Mouse (Mus musculus) forebrain, postnatal 0 days (tissue): ENCODE measurements around the gene Noxred1. TPM values are rescaled to one million over a fixed set of nuclear protein-coding genes. Genes with fewer than 3 reads are reported as not detected.
A peak's percentile ranks its signal among the peaks of the same experiment; 100 is the strongest.

Experiments
- ATAC-seq: fragments of 200-750 bp; cut with Nextera tagmentation; 2 replicates; pipeline ENCODE4 v1.8.0; 2017; ENCODE audit warnings: mild to moderate bottlenecking, moderate library complexity
- DNase-seq: peaks from one replicate; pipeline ENCODE4 v3.0.0-alpha.2; 2015
- H3K27ac ChIP-seq: fragments of 300-500 bp; sonication (generic); 2 replicates; pipeline ENCODE4 v1.5.1; 2014; ENCODE audit warnings: low read depth, mild to moderate bottlenecking, antibody characterized with exemption, low read length, moderate library complexity, mixed read lengths
- H3K27me3 ChIP-seq: fragments of 300-500 bp; sonication (generic); 2 replicates; pipeline ENCODE4 v1.6.1; 2014; ENCODE audit warnings: mild to moderate bottlenecking, low read length, mixed read lengths; ENCODE audit not compliant: insufficient read depth
- H3K36me3 ChIP-seq: fragments of 300-500 bp; sonication (generic); 2 replicates; pipeline ENCODE4 v1.6.1; 2014; ENCODE audit warnings: mild to moderate bottlenecking, moderate library complexity; ENCODE audit not compliant: insufficient read depth
- H3K4me1 ChIP-seq: fragments of 300-500 bp; sonication (generic); 2 replicates; pipeline ENCODE4 v1.6.1; 2014; ENCODE audit warnings: antibody characterized with exemption; ENCODE audit not compliant: insufficient read depth
- H3K4me2 ChIP-seq: fragments of 300-500 bp; sonication (generic); 2 replicates; pipeline ENCODE4 v1.6.1; 2014; ENCODE audit warnings: low read depth, mild to moderate bottlenecking, moderate library complexity
- H3K4me3 ChIP-seq: fragments of 300-500 bp; sonication (generic); 2 replicates; pipeline ENCODE4 v1.5.1; 2014; ENCODE audit warnings: low read depth, low read length, mixed read lengths
- H3K9ac ChIP-seq: fragments of 300-500 bp; sonication (generic); 2 replicates; pipeline ENCODE4 v1.6.1; 2014; ENCODE audit warnings: mild to moderate bottlenecking
- H3K9me3 ChIP-seq: fragments of 300-500 bp; sonication (generic); 2 replicates; pipeline ENCODE4 v1.6.1; 2016; ENCODE audit warnings: low read length
- CTCF ChIP-seq: sonication (generic); IDR thresholded peaks from 2 replicates; pipeline ENCODE4 v1.5.1; 2016; ENCODE audit warnings: antibody characterized with exemption, control low read depth, low read depth
- WGBS: fragments of 180-500 bp; shearing (Covaris S2); extraction: QIAGEN DNeasy Blood & Tissue Kit; methylation state at CpG from one replicate; pipeline ENCODE4 v1.1.7; 2014; 5-methylcytosine and 5-hydroxymethylcytosine counted together
- polyA plus RNA-seq: library from polyadenylated mRNA; unstranded; fragments of >200 nt; fragmentation: Nextera tagmentation; extraction: Ambion mirVana; gene quantifications from 2 replicates; pipeline ENCODE4 v1.2.1, GENCODE M21; 2015
- total RNA-seq: library from RNA; depleted of rRNA; stranded (reverse); fragments of >200 nt; gene quantifications from 2 replicates; pipeline ENCODE4 v1.2.3, GENCODE M21; 2014; rRNA removed

Noxred1 gene
- 0.48 and 0.62 TPM in 2 replicates for total RNA-seq
- 0.21 TPM in 1 of 2 replicates, not detected in the other for polyA plus RNA-seq

DNA sequence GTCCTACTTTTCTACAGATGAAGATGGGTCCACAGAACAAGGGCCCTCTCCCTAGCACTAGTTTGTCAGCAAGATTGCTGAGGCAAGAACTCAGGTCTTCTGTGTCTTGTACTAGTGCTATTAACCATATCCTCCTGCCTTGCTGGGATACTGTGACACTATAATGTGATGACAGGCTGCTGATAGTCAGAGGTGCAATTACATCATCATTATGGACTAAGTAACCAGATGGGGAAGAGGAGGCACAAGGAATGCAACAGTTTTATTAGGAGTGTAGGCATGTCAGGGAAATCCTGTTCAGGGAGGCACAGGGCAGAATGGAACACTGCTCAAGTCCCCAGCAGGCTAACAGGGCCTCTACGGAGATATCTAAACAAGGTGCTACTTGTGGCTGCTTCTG is at the start of gene Noxred1:
Gene Noxred1 (minus strand): TSS at position 101 of the 400 bp plus-strand sequence.
- ATAC-seq = no peak
- no peak for TF ChIP-seq CTCF
- Histone ChIP-seq H3K9ac (no peak within 1 kb of the TSS), H3K4me3 (no peak within 1 kb of the TSS), H3K9me3 (no peaks in the 10 kb centered on the region), H3K36me3 (peaks cover 45% of the 10 kb centered on the region), H3K4me1 (no peaks in the 10 kb centered on the region), H3K27me3 (no peaks in the 10 kb centered on the region), H3K4me2 (no peak within 1 kb of the TSS), H3K27ac (no peak within 1 kb of the TSS)
- DNase-seq = no peak
- 77% methylated on average over 1 of the region's 1 CpGs for WGBS

DNA sequence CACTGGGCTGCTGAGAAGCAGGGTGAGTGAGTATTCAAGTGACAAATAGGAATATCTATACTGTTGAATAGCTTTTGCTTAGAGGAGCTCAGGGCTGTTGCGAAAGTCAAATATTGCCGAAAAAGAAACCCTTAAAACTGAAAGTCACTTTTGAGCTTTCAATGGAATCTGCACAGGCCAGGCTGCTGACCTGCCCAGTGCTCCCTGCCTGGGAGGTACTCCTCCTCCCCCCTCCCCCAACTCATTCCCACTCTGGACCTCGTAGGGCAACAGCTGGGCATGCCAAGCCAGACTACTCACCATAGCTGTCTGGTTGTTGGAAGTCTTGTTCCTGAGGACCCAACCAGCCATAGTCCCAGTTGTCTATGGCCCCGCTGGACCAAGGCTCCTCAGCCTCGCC is 46.2 kb upstream of the Noxred1 start:
- H3K36me3 ChIP-seq = no peaks in the 10 kb centered on the region
- H3K9ac ChIP-seq = no peak overlapping the region
- DNase-seq (no peak), ATAC-seq (no peak)
- 90% methylated on average over 5 of the region's 5 CpGs for WGBS
- no peak overlapping the region for H3K4me3 ChIP-seq
- no peaks in the 10 kb centered on the region for H3K27me3 ChIP-seq
- no peak overlapping the region for H3K4me2 ChIP-seq
- H3K4me1 ChIP-seq = no peaks in the 10 kb centered on the region
- H3K9me3 ChIP-seq = no peaks in the 10 kb centered on the region
- no peak overlapping the region for H3K27ac ChIP-seq
- no peak for TF ChIP-seq CTCF

DNA sequence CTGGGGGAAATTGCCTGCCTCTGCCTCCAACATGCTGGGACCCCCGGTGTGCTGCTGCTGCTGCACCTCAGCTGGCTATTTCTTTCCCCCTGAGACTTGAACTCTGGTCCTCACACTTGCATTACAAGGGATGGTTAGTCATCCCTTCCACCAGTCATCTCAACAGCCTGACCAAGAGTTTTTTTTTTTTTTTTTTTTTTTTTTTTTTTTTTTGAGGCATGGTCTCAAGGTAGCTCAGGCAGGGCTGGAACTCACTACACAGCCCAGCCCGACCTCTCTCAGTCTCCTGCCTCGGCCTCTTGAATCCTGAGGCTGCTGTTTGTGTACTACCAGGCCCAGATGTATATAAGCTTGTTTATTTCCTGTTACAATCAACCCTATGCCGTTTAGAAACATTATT is 45.7 kb upstream of the Noxred1 start:
- Histone ChIP-seq H3K27ac (no peak overlapping the region), H3K4me3 (no peak overlapping the region), H3K4me2 (no peak overlapping the region), H3K9ac (no peak overlapping the region), H3K9me3 (no peaks in the 10 kb centered on the region), H3K4me1 (no peaks in the 10 kb centered on the region), H3K36me3 (no peaks in the 10 kb centered on the region), H3K27me3 (no peaks in the 10 kb centered on the region)
- ATAC-seq (no peak), DNase-seq (no peak)
- TF ChIP-seq CTCF = no peak
- WGBS = 79% methylated on average over 4 of the region's 4 CpGs

DNA sequence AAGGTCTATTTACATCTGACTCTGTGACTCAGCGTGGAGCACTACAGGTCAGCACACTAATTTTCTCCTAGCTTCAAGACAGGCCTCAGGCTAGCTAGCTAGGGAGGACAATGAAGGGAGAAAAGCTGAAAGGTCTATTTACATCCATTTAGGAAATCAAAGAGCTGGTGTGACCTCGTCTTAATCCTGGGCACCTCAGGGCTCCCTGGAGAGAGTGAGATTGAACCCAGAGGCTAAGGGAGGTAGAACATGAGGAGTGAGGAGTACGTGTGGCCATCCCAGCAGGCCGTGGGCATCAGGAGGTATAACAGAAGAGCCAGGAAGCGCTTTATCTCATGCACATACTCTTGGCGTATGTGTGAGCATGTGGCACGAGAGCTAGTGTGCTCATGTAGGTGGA is 45.2 kb upstream of the Noxred1 start:
- WGBS = 59% methylated on average over 7 of the region's 7 CpGs
- Histone ChIP-seq H3K4me3 (no peak overlapping the region), H3K9me3 (no peaks in the 10 kb centered on the region), H3K9ac (no peak overlapping the region), H3K27me3 (no peaks in the 10 kb centered on the region), H3K4me1 (no peaks in the 10 kb centered on the region), H3K27ac (no peak overlapping the region), H3K36me3 (no peaks in the 10 kb centered on the region), H3K4me2 (no peak overlapping the region)
- no peak for DNase-seq
- ATAC-seq = no peak
- no peak for TF ChIP-seq CTCF

DNA sequence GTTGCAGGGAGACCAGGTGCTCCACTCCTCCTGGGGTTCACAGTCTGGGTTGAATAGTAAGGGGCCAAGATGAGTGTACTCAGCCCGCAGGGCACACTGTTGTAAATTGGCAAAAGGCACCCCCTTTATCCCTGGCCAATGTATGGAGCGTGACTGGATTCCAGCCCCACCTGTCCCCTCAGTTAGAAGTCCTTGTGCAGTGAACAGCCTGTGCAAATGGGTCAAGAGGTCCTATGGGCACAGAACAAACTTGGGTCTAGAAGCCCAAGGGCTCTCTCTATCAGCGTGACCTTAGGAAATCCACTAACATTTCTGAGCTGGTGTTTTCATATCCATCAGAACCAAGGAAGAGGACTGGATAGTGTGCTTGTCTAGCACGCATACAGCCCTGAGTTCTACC is 44.2 kb upstream of the Noxred1 start:
- no peaks in the 10 kb centered on the region for H3K36me3 ChIP-seq
- no peaks in the 10 kb centered on the region for H3K27me3 ChIP-seq
- 92% methylated on average over 4 of the region's 4 CpGs for WGBS
- H3K9ac ChIP-seq = no peak overlapping the region
- H3K4me3 ChIP-seq = no peak overlapping the region
- TF ChIP-seq CTCF = no peak
- no peak overlapping the region for H3K27ac ChIP-seq
- DNase-seq = no peak
- no peaks in the 10 kb centered on the region for H3K9me3 ChIP-seq
- no peaks in the 10 kb centered on the region for H3K4me1 ChIP-seq
- no peak overlapping the region for H3K4me2 ChIP-seq
- ATAC-seq = no peak

DNA sequence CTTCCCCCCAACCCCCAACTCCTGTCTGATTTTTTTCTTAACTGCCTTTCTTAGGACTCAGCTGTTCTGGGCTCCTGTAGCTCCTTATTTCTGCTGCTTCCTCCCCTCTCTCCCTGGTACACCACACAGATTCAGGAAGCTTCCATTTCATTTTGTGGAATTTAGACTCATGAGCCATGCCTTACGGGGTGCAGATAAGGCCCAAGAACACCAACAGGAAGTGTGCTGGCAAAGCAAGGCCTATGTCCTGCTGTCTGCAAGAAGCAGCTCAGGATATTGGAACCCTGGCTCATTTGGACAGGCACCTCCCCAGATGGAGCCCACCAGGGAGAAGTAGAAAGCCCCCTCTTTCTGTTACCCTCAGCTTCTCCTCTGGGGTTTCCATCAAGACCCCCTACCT is 43.2 kb upstream of the Noxred1 start:
- no peaks in the 10 kb centered on the region for H3K27me3 ChIP-seq
- no peaks in the 10 kb centered on the region for H3K4me1 ChIP-seq
- H3K4me2 ChIP-seq = no peak overlapping the region
- ATAC-seq (no peak), DNase-seq (no peak)
- H3K9ac ChIP-seq = no peak overlapping the region
- no peaks in the 10 kb centered on the region for H3K9me3 ChIP-seq
- TF ChIP-seq CTCF = no peak
- WGBS = 91% methylated on average over 1 of the region's 1 CpGs
- H3K36me3 ChIP-seq = no peaks in the 10 kb centered on the region
- no peak overlapping the region for H3K27ac ChIP-seq
- H3K4me3 ChIP-seq = no peak overlapping the region

DNA sequence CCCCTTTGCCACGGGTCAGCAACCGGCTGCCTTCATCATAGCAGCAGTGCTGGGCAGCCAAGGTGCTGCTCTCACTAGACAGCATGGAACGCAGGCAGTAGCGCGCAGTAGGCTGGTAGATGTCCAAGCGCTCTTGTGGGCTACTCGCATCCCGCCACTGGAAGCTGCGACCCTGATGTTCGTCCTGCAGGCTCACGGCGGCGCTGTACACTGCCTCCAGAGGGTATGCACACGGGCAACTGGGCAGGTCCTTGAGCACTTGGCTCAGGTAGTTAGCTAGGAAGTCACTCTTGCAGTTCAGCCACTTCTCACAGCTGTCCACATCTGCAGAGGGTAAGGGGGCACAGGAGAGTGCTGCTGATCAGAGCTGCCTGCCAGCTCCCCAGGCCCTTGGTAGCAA is 41.3 kb upstream of the Noxred1 start:
- 42% methylated on average over 14 of the region's 14 CpGs for WGBS
- H3K4me3 ChIP-seq = no peak overlapping the region
- H3K27me3 ChIP-seq = no peaks in the 10 kb centered on the region
- peak; percentile 8; the same call in 1 of the 2 replicates for TF ChIP-seq CTCF
- H3K4me1 ChIP-seq = no peaks in the 10 kb centered on the region
- peaks cover 12% of the 10 kb centered on the region; the same call in 1 of the 2 replicates for H3K36me3 ChIP-seq
- no peak overlapping the region for H3K27ac ChIP-seq
- no peak overlapping the region for H3K9ac ChIP-seq
- no peak for ATAC-seq
- no peaks in the 10 kb centered on the region for H3K9me3 ChIP-seq
- no peak overlapping the region for H3K4me2 ChIP-seq
- DNase-seq = no peak

DNA sequence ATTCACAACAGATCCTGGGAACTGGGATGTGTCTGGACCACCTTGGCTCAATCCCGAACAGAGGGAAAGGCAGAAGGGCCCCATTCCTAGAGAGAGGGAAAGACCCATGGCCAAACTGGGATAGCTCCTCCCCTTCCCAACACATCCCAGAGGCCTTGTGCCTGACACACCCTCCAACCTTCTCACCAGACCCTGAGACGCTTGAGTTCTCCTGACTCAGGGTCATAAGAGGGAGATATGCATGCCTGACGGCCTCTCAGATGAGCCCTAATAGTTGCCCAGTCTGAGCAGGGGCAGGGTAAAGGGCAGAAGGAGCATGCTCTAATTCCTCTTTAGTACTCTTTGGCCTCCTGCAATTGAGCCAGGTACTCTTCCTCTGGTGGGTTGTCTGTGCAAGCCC is 40.8 kb upstream of the Noxred1 start:
- no peak for TF ChIP-seq CTCF
- H3K4me2 ChIP-seq = no peak overlapping the region
- DNase-seq = no peak
- WGBS = 71% methylated on average over 3 of the region's 3 CpGs
- no peaks in the 10 kb centered on the region for H3K4me1 ChIP-seq
- ATAC-seq = no peak
- no peak overlapping the region for H3K9ac ChIP-seq
- H3K27me3 ChIP-seq = no peaks in the 10 kb centered on the region
- no peak overlapping the region for H3K4me3 ChIP-seq
- H3K9me3 ChIP-seq = no peaks in the 10 kb centered on the region
- no peak overlapping the region for H3K27ac ChIP-seq
- H3K36me3 ChIP-seq = peaks cover 17% of the 10 kb centered on the region
